Mouse (Mus musculus): ENCODE data around the gene Gpx6. TPM values are rescaled to one million over a fixed set of nuclear protein-coding genes. Genes with fewer than 3 reads are reported as not detected.

Gpx6 gene
- total RNA-seq (2021) (not detected), polyA plus RNA-seq (2012; rRNA removed) (not detected in 2 replicates)
- long read RNA-seq: 0 reads

GRCm38 (mm10) chr13:21311926-21312325 lies at the start of gene Gpx6:
Gene Gpx6 (plus strand): TSS chr13:21312125.
- DNase-seq: no peak

GRCm38 (mm10) chr13:21262787-21263461 lies 49.0 kb upstream of the Gpx6 start:
- no peak for DNase-seq

GRCm38 (mm10) chr13:21263910-21264309 lies 48.0 kb upstream of the Gpx6 start:
- no peak for DNase-seq

GRCm38 (mm10) chr13:21264366-21264765 lies 47.6 kb upstream of the Gpx6 start:
- DNase-seq: peak; percentile 10

GRCm38 (mm10) chr13:21265736-21266135 lies 46.2 kb upstream of the Gpx6 start:
- DNase-seq: no peak

- DNase-seq: no peak
These were observed 44.4 kb upstream of the Gpx6 start for GRCm38 (mm10) chr13:21267541-21267940.

GRCm38 (mm10) chr13:21268262-21268661 lies 43.7 kb upstream of the Gpx6 start:
- DNase-seq: no peak

- DNase-seq: peak; percentile 36
These were observed 36.7 kb upstream of the Gpx6 start for GRCm38 (mm10) chr13:21275021-21275814.

GRCm38 (mm10) chr13:21275815-21276550 lies 35.9 kb upstream of the Gpx6 start:
- peak; percentile 86 for DNase-seq

GRCm38 (mm10) chr13:21276551-21276950 lies 35.4 kb upstream of the Gpx6 start:
- no peak for DNase-seq

GRCm38 (mm10) chr13:21279076-21279475 lies 32.8 kb upstream of the Gpx6 start:
- peak; percentile 10 for DNase-seq

- peak; percentile 88 for DNase-seq
These were observed 32.4 kb upstream of the Gpx6 start for GRCm38 (mm10) chr13:21279559-21279958.

- no peak for DNase-seq
These were observed 19.3 kb upstream of the Gpx6 start, which contains the start of gene Gpx5 for GRCm38 (mm10) chr13:21292631-21293030. Gene Gpx5 (minus strand): TSS chr13:21292731.

- DNase-seq: no peak
These were observed 13.4 kb upstream of the Gpx6 start for GRCm38 (mm10) chr13:21298557-21298956.

- DNase-seq: no peak
These were observed 7.3 kb upstream of the Gpx6 start for GRCm38 (mm10) chr13:21304483-21305066.

GRCm38 (mm10) chr13:21309788-21310187 lies 2.1 kb upstream of the Gpx6 start:
- DNase-seq: no peak

GRCm38 (mm10) chr13:21312854-21313253 lies 929 bp downstream of the Gpx6 start:
- no peak for DNase-seq

- no peak for DNase-seq
These were observed 2.0 kb downstream of the Gpx6 start for GRCm38 (mm10) chr13:21313903-21314302.

GRCm38 (mm10) chr13:21320262-21320661 lies 8.3 kb downstream of the Gpx6 start:
- DNase-seq: no peak

- DNase-seq: no peak
These were observed 10.1 kb downstream of the Gpx6 start for GRCm38 (mm10) chr13:21321890-21322494.

GRCm38 (mm10) chr13:21322509-21323375 lies 10.8 kb downstream of the Gpx6 start:
- peak; percentile 21 for DNase-seq

All from adrenal gland, adult 2 months (tissue).